Mouse (Mus musculus): Measurements from ENCODE around the gene Ireb2. TPM values are rescaled to one million over a fixed set of nuclear protein-coding genes. Genes with fewer than 3 reads are reported as not detected.
"Not testable (repeated sequence)": the region's sequence is repeated elsewhere in the genome, so short reads cannot be mapped to it uniquely, and the experiment has no call there.

Gene Ireb2
- polyA plus RNA-seq, 1 experiment from 2014 or later = 46.4 TPM

DNA sequence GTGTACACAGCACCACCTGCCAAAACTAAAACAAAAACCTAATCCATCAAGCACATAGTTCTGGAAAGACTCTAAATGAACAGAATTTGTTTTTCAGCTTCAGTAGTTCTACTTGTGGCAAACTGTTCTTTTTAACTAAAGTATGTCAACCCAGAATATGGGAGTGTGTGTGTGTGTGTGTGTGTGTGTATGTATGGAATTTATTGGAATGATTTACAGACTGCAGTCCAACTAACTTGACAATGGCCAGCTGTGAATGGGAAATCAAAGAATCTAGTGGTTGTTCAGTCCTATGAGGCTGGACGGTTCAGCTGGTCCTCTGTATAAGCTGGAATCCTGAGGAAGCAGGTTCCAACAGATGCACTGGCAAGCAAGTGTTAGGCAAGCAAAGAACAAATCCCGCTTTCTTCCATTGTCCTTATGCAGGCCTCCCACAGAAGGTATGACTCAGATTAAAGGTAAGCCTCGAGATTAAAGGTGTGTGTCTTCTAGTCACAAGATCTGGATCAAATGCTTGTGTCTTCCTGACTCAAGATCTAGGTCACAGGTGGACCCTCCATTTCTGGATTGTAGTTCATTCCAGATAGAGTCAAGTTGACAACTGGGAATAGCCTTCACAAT is 18.9 kb upstream of the Ireb2 start:
- Histone ChIP-seq H3K27me3 (ENCODE audit: poor library complexity, severe bottlenecking) (no peaks in the 10 kb centered on the region), H3K36me3 (replicated peaks) (no peaks in the 10 kb centered on the region), H3K27ac (no peak overlapping the region), H3K4me3 (no peak overlapping the region), H3K4me1 (no peaks in the 10 kb centered on the region; the same call in 1 of the 2 replicates), H3K9me3 (no peaks in the 10 kb centered on the region)
- DNase-seq (ENCODE audit: extremely low spot score, low spot score) = no peak
- WGBS = 84% methylated on average over 3 of the region's 3 CpGs

DNA sequence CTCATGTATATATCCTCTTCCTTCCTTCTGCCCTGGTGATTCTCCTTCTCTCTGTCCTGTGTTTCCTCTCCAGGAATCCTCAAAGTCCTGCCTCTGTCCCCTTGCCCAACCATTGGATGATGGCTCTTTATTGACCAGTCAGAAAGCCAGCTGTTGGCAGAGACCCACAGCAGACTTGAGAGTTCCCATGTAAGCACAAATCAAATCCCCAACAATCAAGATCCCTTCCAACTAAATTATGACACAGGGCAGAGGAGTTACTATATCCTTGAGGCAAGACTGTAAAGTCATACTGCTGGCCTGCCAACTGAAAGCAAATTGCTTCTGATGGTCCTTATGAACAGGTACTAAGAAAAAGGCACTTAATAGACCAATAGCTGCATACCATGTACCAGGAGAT is 15.4 kb upstream of the Ireb2 start:
- Histone ChIP-seq H3K9me3 (no peaks in the 10 kb centered on the region), H3K27me3 (ENCODE audit: poor library complexity, severe bottlenecking) (no peaks in the 10 kb centered on the region), H3K36me3 (replicated peaks) (no peaks in the 10 kb centered on the region), H3K4me1 (no peaks in the 10 kb centered on the region; the same call in 1 of the 2 replicates), H3K4me3 (no peak overlapping the region), H3K27ac (no peak overlapping the region)
- no peak for DNase-seq (ENCODE audit: extremely low spot score, low spot score)

- not testable (repeated sequence) for DNase-seq (ENCODE audit: extremely low spot score, low spot score); H3K9me3 ChIP-seq; H3K36me3 ChIP-seq (replicated peaks); H3K4me3 ChIP-seq; H3K27me3 ChIP-seq (ENCODE audit: poor library complexity, severe bottlenecking); H3K27ac ChIP-seq
- H3K4me1 ChIP-seq = peaks cover 12% of the 10 kb centered on the region
- 90% methylated on average over 6 of the region's 6 CpGs for WGBS
These were observed 10.6 kb upstream of the Ireb2 start for GRCm38 (mm10) chr9:54853036-54853435.

GRCm38 (mm10) chr9:54853619-54854018 is 10.0 kb upstream of the Ireb2 start:
- H3K9me3 ChIP-seq = no peaks in the 10 kb centered on the region
- peaks cover 12% of the 10 kb centered on the region for H3K4me1 ChIP-seq
- 77% methylated on average over 4 of the region's 4 CpGs for WGBS
- H3K27ac ChIP-seq = no peak overlapping the region
- no peaks in the 10 kb centered on the region for H3K36me3 ChIP-seq (replicated peaks)
- H3K4me3 ChIP-seq = no peak overlapping the region
- DNase-seq (ENCODE audit: extremely low spot score, low spot score) = no peak
- H3K27me3 ChIP-seq (ENCODE audit: poor library complexity, severe bottlenecking) = no peaks in the 10 kb centered on the region

GRCm38 (mm10) chr9:54855638-54856037 is 8.0 kb upstream of the Ireb2 start:
- H3K4me1 ChIP-seq = peaks cover 12% of the 10 kb centered on the region
- H3K36me3 ChIP-seq (replicated peaks) = no peaks in the 10 kb centered on the region
- H3K27ac ChIP-seq = no peak overlapping the region
- H3K27me3 ChIP-seq (ENCODE audit: poor library complexity, severe bottlenecking) = no peaks in the 10 kb centered on the region
- H3K9me3 ChIP-seq = no peaks in the 10 kb centered on the region
- H3K4me3 ChIP-seq = no peak overlapping the region
- 22% methylated on average over 6 of the region's 6 CpGs for WGBS
- no peak for DNase-seq (ENCODE audit: extremely low spot score, low spot score)

DNA sequence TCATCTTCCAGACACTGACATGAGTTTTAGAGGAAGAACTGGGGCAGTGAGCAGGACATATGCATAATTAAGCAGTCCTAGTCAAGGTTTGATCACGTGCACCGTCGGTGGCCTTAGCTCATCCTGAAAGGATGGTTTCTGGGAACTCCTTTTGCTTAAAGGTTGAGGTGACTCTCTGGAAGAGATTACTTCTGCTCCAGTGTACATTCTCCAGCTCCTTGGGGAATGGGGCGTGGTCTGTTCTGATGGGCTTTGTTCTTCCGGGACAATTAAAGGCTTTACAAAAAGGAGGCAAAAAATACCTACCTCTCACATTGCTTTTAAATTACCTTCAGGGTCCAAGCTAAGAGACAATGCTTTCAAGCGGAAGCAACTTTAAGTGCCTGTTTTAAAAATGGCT is 7.5 kb upstream of the Ireb2 start:
- H3K27ac ChIP-seq = no peak overlapping the region

DNA sequence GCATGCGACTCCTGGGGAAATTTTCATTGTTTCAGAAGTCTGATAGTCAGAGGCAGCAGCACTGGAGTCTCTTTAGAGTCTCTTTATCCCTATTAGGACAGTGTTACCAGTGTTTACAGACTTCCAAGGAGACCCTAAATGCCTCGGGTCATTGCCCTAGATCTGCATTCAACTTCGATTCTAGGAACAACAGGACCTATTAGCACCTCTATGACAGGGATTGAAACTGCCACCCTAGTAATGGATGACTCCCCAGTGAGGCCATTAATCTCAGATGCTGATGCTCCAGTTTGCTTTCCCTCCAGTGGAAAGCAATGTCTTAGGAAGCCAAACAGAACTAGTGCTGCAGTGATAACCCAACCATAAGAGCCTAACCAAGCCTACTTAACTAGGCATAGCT is 6.1 kb upstream of the Ireb2 start:
- no peak overlapping the region for H3K27ac ChIP-seq
- DNase-seq (ENCODE audit: extremely low spot score, low spot score) = no peak
- WGBS = 38% methylated on average over 3 of the region's 3 CpGs

More for the DNA sequence above, 7.5 kb upstream of the Ireb2 start:
- H3K4me1 ChIP-seq = peaks cover 15% of the 10 kb centered on the region
- whole genome bisulfite sequencing = 53% methylated on average over 6 of the region's 6 CpGs
- H3K36me3 ChIP-seq (replicated peaks) = no peaks in the 10 kb centered on the region
- H3K9me3 ChIP-seq = no peaks in the 10 kb centered on the region
- no peak overlapping the region for H3K4me3 ChIP-seq
- H3K27me3 ChIP-seq (ENCODE audit: poor library complexity, severe bottlenecking) = no peaks in the 10 kb centered on the region
- no peak for DNase-seq (ENCODE audit: extremely low spot score, low spot score)

DNA sequence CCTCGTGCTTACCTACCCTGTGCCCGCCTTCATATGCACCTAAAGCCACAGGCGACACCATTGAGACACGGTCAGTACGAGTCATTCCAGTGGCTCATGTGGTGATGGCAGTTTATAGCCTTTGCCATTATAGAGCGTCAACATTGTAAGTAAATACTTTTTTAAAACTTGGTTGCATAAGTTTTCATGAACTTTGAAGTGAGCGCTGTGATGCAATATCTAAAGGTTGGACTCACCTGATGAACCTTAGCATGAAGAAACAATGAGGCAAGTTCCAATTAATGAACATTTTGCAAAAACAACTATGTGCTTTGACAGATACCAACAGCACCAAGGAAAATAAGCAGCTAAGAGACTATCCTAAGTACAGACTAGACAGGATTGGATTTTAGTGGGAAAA is 3.1 kb upstream of the Ireb2 start:
- H3K4me3 ChIP-seq = no peak overlapping the region
- peaks cover 7% of the 10 kb centered on the region for H3K36me3 ChIP-seq (replicated peaks)
- H3K27ac ChIP-seq = 0 out of 2 replicates have a peak overlapping the region, but pooled peaks have one; percentile 75
- H3K27me3 ChIP-seq (ENCODE audit: poor library complexity, severe bottlenecking) = no peaks in the 10 kb centered on the region
- WGBS = 88% methylated on average over 7 of the region's 7 CpGs
- peaks cover 35% of the 10 kb centered on the region for H3K4me1 ChIP-seq
- H3K9me3 ChIP-seq = no peaks in the 10 kb centered on the region
- DNase-seq (ENCODE audit: extremely low spot score, low spot score) = no peak

More for the DNA sequence above, 6.1 kb upstream of the Ireb2 start:
- Histone ChIP-seq H3K4me3 (no peak overlapping the region), H3K27me3 (ENCODE audit: poor library complexity, severe bottlenecking) (no peaks in the 10 kb centered on the region), H3K4me1 (peaks cover 20% of the 10 kb centered on the region), H3K36me3 (replicated peaks) (no peaks in the 10 kb centered on the region), H3K9me3 (no peaks in the 10 kb centered on the region)

- Histone ChIP-seq H3K9me3 (no peaks in the 10 kb centered on the region), H3K36me3 (replicated peaks) (peaks cover 92% of the 10 kb centered on the region), H3K4me1 (no peaks in the 10 kb centered on the region), H3K27ac (no peak overlapping the region), H3K4me3 (no peak overlapping the region), H3K27me3 (ENCODE audit: poor library complexity, severe bottlenecking) (no peaks in the 10 kb centered on the region)
- WGBS = 95% methylated on average over 1 of the region's 1 CpGs
- DNase-seq (ENCODE audit: extremely low spot score, low spot score) = no peak
These were observed 15.2 kb downstream of the Ireb2 start for GRCm38 (mm10) chr9:54878759-54879158.

- 89% methylated on average over 4 of the region's 4 CpGs for WGBS
- Histone ChIP-seq H3K4me1 (no peaks in the 10 kb centered on the region), H3K4me3 (no peak overlapping the region), H3K36me3 (replicated peaks) (peaks cover 96% of the 10 kb centered on the region), H3K27me3 (ENCODE audit: poor library complexity, severe bottlenecking) (no peaks in the 10 kb centered on the region), H3K27ac (no peak overlapping the region), H3K9me3 (no peaks in the 10 kb centered on the region)
- no peak for DNase-seq (ENCODE audit: extremely low spot score, low spot score)
These were observed 28.5 kb downstream of the Ireb2 start for GRCm38 (mm10) chr9:54892111-54892510.

GRCm38 (mm10) chr9:54897097-54897496 is 33.5 kb downstream of the Ireb2 start:
- Histone ChIP-seq H3K9me3 (no peaks in the 10 kb centered on the region), H3K4me3 (no peak overlapping the region), H3K27ac (no peak overlapping the region), H3K4me1 (no peaks in the 10 kb centered on the region), H3K36me3 (replicated peaks) (peaks cover 97% of the 10 kb centered on the region), H3K27me3 (ENCODE audit: poor library complexity, severe bottlenecking) (no peaks in the 10 kb centered on the region)
- no peak for DNase-seq (ENCODE audit: extremely low spot score, low spot score)
- 96% methylated on average over 3 of the region's 3 CpGs for WGBS

GRCm38 (mm10) chr9:54909446-54909845 is 45.9 kb downstream of the Ireb2 start:
- WGBS = 94% methylated on average over 5 of the region's 5 CpGs
- no peak overlapping the region for H3K27ac ChIP-seq
- H3K4me1 ChIP-seq = no peaks in the 10 kb centered on the region
- peaks cover 79% of the 10 kb centered on the region for H3K36me3 ChIP-seq (replicated peaks)
- no peak for DNase-seq (ENCODE audit: extremely low spot score, low spot score)
- no peaks in the 10 kb centered on the region for H3K9me3 ChIP-seq
- H3K27me3 ChIP-seq (ENCODE audit: poor library complexity, severe bottlenecking) = no peaks in the 10 kb centered on the region
- H3K4me3 ChIP-seq = no peak overlapping the region

DNA sequence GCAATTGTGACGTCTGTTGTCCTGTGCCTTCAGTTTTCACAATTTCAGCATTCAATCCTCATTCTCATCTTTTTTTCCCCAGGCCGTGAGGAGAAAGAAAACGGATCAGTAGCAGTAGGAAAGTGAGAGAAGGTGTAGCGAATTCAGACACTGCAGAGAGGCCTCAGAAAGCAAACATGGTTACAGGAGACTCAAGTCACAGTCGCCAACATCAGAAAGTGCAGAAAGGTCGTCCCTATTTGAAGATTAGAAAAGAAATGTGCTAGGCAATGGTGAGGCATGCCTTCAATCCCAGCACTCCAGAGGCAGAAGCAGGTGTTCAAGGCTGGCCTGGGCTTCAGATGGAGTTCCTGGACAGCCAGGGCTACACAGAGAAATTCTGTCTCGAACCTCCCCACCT is 52.0 kb downstream of the Ireb2 start:
- Histone ChIP-seq H3K36me3 (replicated peaks) (peaks cover 19% of the 10 kb centered on the region), H3K9me3 (no peaks in the 10 kb centered on the region), H3K27me3 (ENCODE audit: poor library complexity, severe bottlenecking) (no peaks in the 10 kb centered on the region), H3K27ac (no peak overlapping the region), H3K4me1 (peaks cover 15% of the 10 kb centered on the region), H3K4me3 (no peak overlapping the region)
- WGBS = 72% methylated on average over 7 of the region's 7 CpGs
- no peak for DNase-seq (ENCODE audit: extremely low spot score, low spot score)

DNA sequence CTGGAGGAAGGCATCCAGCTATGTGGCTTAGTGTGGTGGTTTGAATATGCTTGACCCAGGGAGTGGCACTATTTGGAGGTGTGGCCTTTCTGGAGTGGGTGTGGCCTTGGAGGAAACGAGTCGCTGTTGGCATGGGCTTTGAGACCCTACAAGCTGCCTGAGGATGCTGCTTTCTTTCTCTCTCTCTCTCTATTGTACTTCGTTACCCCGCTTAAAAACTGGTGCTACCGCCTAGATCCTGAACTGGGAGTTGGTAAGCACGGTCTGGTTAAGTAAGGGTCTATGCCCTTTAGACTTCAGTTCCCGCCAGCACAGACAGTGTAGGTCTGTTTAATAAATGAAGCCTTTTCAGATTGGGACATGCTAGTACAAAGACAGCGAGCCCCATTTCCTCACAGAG is 52.8 kb downstream of the Ireb2 start:
- Histone ChIP-seq H3K9me3 (no peaks in the 10 kb centered on the region), H3K27ac (no peak overlapping the region), H3K4me1 (peaks cover 15% of the 10 kb centered on the region), H3K27me3 (ENCODE audit: poor library complexity, severe bottlenecking) (no peaks in the 10 kb centered on the region), H3K4me3 (peak overlapping the region; percentile 77), H3K36me3 (replicated peaks) (peaks cover 10% of the 10 kb centered on the region)
- 72% methylated on average over 8 of the region's 8 CpGs for WGBS
- no peak for DNase-seq (ENCODE audit: extremely low spot score, low spot score)

Data from forebrain, embryonic 10.5 days (tissue).